Mouse (Mus musculus): Measurements from ENCODE around the gene Lrfn4.

DNA sequence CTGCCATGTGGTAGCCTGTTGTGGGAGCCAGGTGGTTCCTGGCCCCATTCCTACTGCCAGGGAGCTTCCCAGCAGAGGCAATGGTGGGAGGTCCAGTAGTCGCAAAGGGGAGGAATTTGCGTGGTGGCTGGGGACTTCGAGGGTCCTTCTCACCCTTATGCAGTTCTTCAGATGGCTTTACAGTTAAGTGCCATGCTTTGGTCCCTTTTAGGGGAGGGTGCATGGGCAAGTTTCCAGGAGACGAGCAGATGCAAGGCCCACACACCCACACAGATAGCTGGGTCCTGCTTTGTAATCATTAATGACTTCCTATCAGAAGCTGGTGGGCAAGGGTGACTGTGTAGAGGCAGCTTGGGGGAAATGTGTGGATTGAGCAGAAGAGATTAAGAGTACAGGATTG lies 1.1 kb upstream of the Lrfn4 start:
- no peak for TF ChIP-seq ZC3H11A (IDR thresholded peaks at IDR 0.05; ENCODE audit: borderline replicate concordance, low read depth, low read length)
- TF ChIP-seq ZNF384 (IDR thresholded peaks at IDR 0.05; ENCODE audit: low read depth, low read length): no peak
